Mouse (Mus musculus) T-cell, adult 66 days (primary cell): ENCODE measurements around the gene Gm4871. TPM values are rescaled to one million over a fixed set of nuclear protein-coding genes. Genes with fewer than 3 reads are reported as not detected.

Source experiments
- total RNA-seq, 2 experiments: library from RNA; stranded (reverse); gene quantifications; 3 replicates in 1 of 2; 4 replicates in 1 of 2; pipeline ENCODE4 v1.2.4; 2023

The Gm4871 gene
- total RNA-seq: not detected

DNA sequence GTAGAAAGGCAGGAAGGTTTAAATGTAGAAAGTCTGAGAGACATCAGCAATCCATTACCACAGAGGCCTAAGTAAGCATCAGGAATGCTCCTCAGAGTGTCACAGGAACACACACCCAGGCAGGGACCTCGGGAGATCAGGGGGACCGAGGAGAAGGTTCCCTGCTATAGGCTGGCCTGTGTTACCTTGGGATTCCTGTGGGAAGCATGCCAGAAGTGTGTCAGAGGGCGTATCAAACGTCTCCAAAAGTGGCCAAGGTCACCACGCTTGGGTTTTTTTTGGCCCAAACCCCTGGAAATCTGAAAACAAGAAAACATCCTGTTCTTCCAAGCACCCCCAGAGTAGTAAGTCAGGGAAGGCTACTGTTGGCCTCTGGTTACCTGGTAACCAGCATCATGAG, at the start of gene Gm4871:
Gene Gm4871 (minus strand): TSS at position 364 of the 400 bp plus-strand sequence.

DNA sequence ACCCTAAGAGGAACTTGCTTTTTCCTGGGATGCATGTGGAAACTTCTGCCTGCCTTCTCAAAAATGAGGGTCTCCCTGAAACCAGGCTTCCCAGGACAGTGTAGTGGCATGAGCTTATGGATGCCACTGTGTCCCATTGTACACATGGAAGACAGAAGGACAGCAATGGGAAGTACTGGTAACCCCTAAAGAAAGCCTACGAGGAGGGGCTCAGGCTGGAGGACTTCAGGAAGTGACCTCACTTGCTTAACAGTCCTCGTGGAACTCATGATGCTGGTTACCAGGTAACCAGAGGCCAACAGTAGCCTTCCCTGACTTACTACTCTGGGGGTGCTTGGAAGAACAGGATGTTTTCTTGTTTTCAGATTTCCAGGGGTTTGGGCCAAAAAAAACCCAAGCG, 10.1 kb upstream of the Gm4871 start, which contains the start of gene 1700018F24Rik:
Gene 1700018F24Rik (plus strand): TSS at position 301 of the 400 bp plus-strand sequence.

Other genes with a start within 250 kb of the Gm4871 start
- 10 to 100 TPM; 64.2 to 66.1 TPM for gene Smurf1, start 66.9 kb downstream of the Gm4871 start, total RNA-seq
- gene 1700018F24Rik, start 10.2 kb upstream of the Gm4871 start, total RNA-seq: not detected
- gene Arpc1a, start 51.1 kb upstream of the Gm4871 start, total RNA-seq: 10 to 100 TPM; 92.1 to 92.3 TPM
- gene Kpna7, start 51.3 kb upstream of the Gm4871 start, total RNA-seq: not detected
- gene Arpc1b, start 81.5 kb upstream of the Gm4871 start, total RNA-seq: 100 to 1,000 TPM; 450 to 477 TPM
- 10 to 100 TPM; 44.9 to 52.9 TPM for gene Pdap1, start 107.5 kb upstream of the Gm4871 start, total RNA-seq
- 100 to 1,000 TPM; 211 to 259 TPM for gene Bud31, start 107.6 kb upstream of the Gm4871 start, total RNA-seq
- 10 to 100 TPM; 20.8 to 26.3 TPM for gene Ptcd1, start 134.4 kb upstream of the Gm4871 start, total RNA-seq
- gene Cpsf4, start 134.5 kb upstream of the Gm4871 start, total RNA-seq: 10 to 100 TPM; 42.1 to 48.9 TPM
- 100 to 1,000 TPM; 172 to 185 TPM for gene Atp5j2, start 159.3 kb upstream of the Gm4871 start, total RNA-seq
- 10 to 100 TPM; 41.0 to 41.3 TPM for gene Zkscan14, start 169.1 kb upstream of the Gm4871 start, total RNA-seq
- gene Zkscan5, start 171.8 kb upstream of the Gm4871 start, total RNA-seq: 10 to 100 TPM in 1 of 2 experiments, 1 to 10 TPM in 1; 8.2 to 10.3 TPM
- 10 to 100 TPM; 75.1 to 85.1 TPM for gene Zfp655, start 199.0 kb upstream of the Gm4871 start, total RNA-seq
- 10 to 100 TPM; 36.2 to 39.4 TPM for gene Zscan25, start 247.7 kb upstream of the Gm4871 start, total RNA-seq